Mouse (Mus musculus): ENCODE measurements around the gene Cdipt. TPM values are rescaled to one million over a fixed set of nuclear protein-coding genes. Genes with fewer than 3 reads are reported as not detected.
A peak's percentile ranks its signal among the peaks of the same experiment; 100 is the strongest.

Cdipt gene
- polyA plus RNA-seq (2016; fragmentation: Nextera tagmentation; extraction: Ambion mirVana), result 92.5 and 103 TPM in 2 replicates

DNA sequence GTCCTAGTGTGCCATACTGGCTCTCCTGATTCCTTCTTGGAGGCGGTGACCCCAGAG, at the start of gene Cdipt:
Gene Cdipt, plus strand, starts transcription at position 22 of the 57 bp plus-strand sequence.
- Histone ChIP-seq H3K36me3 (peaks cover 33% of the 10 kb centered on the region), H3K4me1 (replicated peaks) (peaks cover 27% of the 10 kb centered on the region), H3K4me3 (peak within 1 kb of the TSS; percentile 98), H3K9me3 (no peaks in the 10 kb centered on the region), H3K27me3 (ENCODE audit: insufficient read depth, poor library complexity, severe bottlenecking) (no peaks in the 10 kb centered on the region), H3K27ac (peak within 1 kb of the TSS; percentile 99)
- 0% methylated on average over 1 of the region's 1 CpGs for WGBS
- DNase-seq (ENCODE audit: low spot score), result no peak

GRCm38 (mm10) chr7:126926299-126926698, 49.4 kb upstream of the Cdipt start:
- H3K36me3 ChIP-seq, result peaks cover 11% of the 10 kb centered on the region
- H3K27ac ChIP-seq, result 0 out of 2 replicates have a peak overlapping the region, but pooled peaks have one; percentile 40
- no peak overlapping the region for H3K4me3 ChIP-seq
- 68% methylated on average over 3 of the region's 3 CpGs for WGBS
- H3K27me3 ChIP-seq (ENCODE audit: insufficient read depth, poor library complexity, severe bottlenecking), result no peaks in the 10 kb centered on the region
- peaks cover 43% of the 10 kb centered on the region for H3K4me1 ChIP-seq (replicated peaks)
- DNase-seq (ENCODE audit: low spot score), result no peak
- no peaks in the 10 kb centered on the region for H3K9me3 ChIP-seq

- Histone ChIP-seq H3K4me3 (peak within 1 kb of the TSS; percentile 70), H3K9me3 (no peaks in the 10 kb centered on the region), H3K4me1 (replicated peaks) (peaks cover 24% of the 10 kb centered on the region), H3K36me3 (peaks cover 32% of the 10 kb centered on the region), H3K27me3 (ENCODE audit: insufficient read depth, poor library complexity, severe bottlenecking) (no peaks in the 10 kb centered on the region), H3K27ac (peak within 1 kb of the TSS; percentile 89)
- DNase-seq (ENCODE audit: low spot score), result peak; percentile 90
- WGBS, result 5% methylated on average over 56 of the region's 56 CpGs
These were observed 47.2 kb upstream of the Cdipt start, which contains the start of gene Kctd13 for GRCm38 (mm10) chr7:126928384-126929037. TSS of gene Kctd13 (plus strand) at chr7:126928879.

- Histone ChIP-seq H3K4me1 (replicated peaks) (peaks cover 19% of the 10 kb centered on the region), H3K36me3 (peaks cover 38% of the 10 kb centered on the region), H3K27ac (peak overlapping the region; percentile 89), H3K4me3 (peak overlapping the region; percentile 70), H3K27me3 (ENCODE audit: insufficient read depth, poor library complexity, severe bottlenecking) (no peaks in the 10 kb centered on the region), H3K9me3 (no peaks in the 10 kb centered on the region)
- DNase-seq (ENCODE audit: low spot score), result no peak
- under 1% methylated on average over 27 of the region's 27 CpGs for WGBS
These were observed 46.7 kb upstream of the Cdipt start for GRCm38 (mm10) chr7:126929046-126929445.

DNA sequence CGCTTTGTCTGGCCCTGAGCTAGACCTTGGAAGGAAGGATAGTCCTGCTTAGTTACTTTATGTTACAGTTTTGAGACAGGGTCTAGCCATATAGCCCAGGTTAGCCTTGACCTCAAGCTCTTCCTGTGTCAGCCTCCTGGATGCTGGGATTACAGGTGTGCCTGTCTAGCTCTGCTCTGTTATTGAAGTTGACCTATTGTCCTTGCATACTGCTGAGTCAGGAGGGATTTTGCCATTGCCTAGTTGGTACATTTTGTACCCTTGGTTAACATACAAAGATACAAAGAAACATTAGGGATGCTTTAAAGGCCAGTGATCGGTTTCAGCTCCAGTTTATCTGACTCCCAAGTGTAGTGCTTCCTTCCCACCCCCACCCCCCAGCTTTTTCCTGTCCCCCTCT, 43.1 kb upstream of the Cdipt start:
- Histone ChIP-seq H3K4me3 (no peak overlapping the region), H3K27ac (no peak overlapping the region), H3K9me3 (0 out of 2 replicates have a peak, but pooled peaks cover 3% of the 10 kb centered on the region), H3K4me1 (replicated peaks) (peaks cover 16% of the 10 kb centered on the region), H3K36me3 (peaks cover 72% of the 10 kb centered on the region), H3K27me3 (ENCODE audit: insufficient read depth, poor library complexity, severe bottlenecking) (no peaks in the 10 kb centered on the region)
- no peak for DNase-seq (ENCODE audit: low spot score)
- WGBS, result 95% methylated on average over 2 of the region's 2 CpGs

DNA sequence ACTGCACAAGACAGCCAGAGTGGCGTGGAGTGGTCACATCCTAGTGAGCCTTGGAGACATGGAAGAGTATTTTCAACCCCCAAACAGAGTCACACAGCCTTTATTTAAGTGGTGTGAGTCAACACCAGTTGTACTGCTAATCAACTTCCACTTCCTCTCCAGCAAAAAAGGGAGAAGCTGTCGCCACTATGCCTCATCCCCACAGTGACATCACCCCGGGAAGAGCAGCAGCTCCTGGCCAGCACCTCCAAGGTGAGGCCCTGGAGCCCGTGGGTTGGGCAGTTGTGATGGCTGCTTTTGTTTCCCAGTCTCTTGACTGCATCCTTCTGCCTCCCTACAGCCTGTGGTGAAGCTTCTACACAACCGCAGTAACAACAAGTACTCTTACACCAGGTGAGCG, 34.5 kb upstream of the Cdipt start:
- Histone ChIP-seq H3K4me3 (no peak overlapping the region), H3K27ac (no peak overlapping the region), H3K9me3 (0 out of 2 replicates have a peak, but pooled peaks cover 3% of the 10 kb centered on the region), H3K27me3 (ENCODE audit: insufficient read depth, poor library complexity, severe bottlenecking) (no peaks in the 10 kb centered on the region), H3K36me3 (peaks cover 77% of the 10 kb centered on the region), H3K4me1 (replicated peaks) (peaks cover 9% of the 10 kb centered on the region)
- 48% methylated on average over 6 of the region's 6 CpGs for whole genome bisulfite sequencing
- no peak for DNase-seq (ENCODE audit: low spot score)

GRCm38 (mm10) chr7:126941801-126942200, 33.9 kb upstream of the Cdipt start:
- 72% methylated on average over 5 of the region's 5 CpGs for WGBS
- DNase-seq (ENCODE audit: low spot score), result no peak
- Histone ChIP-seq H3K27ac (no peak overlapping the region), H3K27me3 (ENCODE audit: insufficient read depth, poor library complexity, severe bottlenecking) (no peaks in the 10 kb centered on the region), H3K9me3 (0 out of 2 replicates have a peak, but pooled peaks cover 3% of the 10 kb centered on the region), H3K4me3 (no peak overlapping the region), H3K36me3 (peaks cover 75% of the 10 kb centered on the region), H3K4me1 (replicated peaks) (peaks cover 12% of the 10 kb centered on the region)

- 40% methylated on average over 3 of the region's 3 CpGs for WGBS
- Histone ChIP-seq H3K27ac (no peak overlapping the region), H3K36me3 (peaks cover 48% of the 10 kb centered on the region), H3K9me3 (no peaks in the 10 kb centered on the region), H3K27me3 (ENCODE audit: insufficient read depth, poor library complexity, severe bottlenecking) (peaks cover 34% of the 10 kb centered on the region), H3K4me3 (no peak overlapping the region), H3K4me1 (replicated peaks) (peaks cover 39% of the 10 kb centered on the region)
- peak; percentile 30 for DNase-seq (ENCODE audit: low spot score)
These were observed 29.2 kb upstream of the Cdipt start for GRCm38 (mm10) chr7:126946530-126946929.

DNA sequence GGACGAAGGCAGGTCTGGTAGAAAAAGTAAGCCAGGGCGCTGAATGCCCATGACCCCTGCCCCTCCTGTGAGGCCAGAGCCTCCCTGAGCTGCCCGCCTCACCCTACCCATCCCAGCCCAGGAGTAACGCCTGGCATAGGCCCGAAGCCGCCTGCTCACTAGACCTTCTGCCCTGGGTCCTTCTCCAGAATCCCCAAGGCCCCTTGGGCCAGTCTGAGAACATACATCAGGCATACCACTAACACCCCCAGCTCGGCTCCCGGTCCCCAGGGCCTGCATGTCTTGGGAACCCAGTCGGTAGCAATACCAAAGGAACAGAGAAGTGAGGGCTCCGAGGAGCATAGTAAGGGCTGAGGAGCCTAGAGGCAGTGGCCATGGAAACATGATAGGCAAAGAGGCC, 27.1 kb upstream of the Cdipt start:
- no peak for DNase-seq (ENCODE audit: low spot score)
- peak overlapping the region; percentile 83; the same call in 1 of the 2 replicates for H3K27ac ChIP-seq
- H3K4me1 ChIP-seq (replicated peaks), result peaks cover 48% of the 10 kb centered on the region
- H3K9me3 ChIP-seq, result no peaks in the 10 kb centered on the region
- 76% methylated on average over 10 of the region's 10 CpGs for WGBS
- H3K4me3 ChIP-seq, result peak overlapping the region; percentile 56; the same call in 1 of the 2 replicates
- peaks cover 30% of the 10 kb centered on the region for H3K36me3 ChIP-seq
- H3K27me3 ChIP-seq (ENCODE audit: insufficient read depth, poor library complexity, severe bottlenecking), result peaks cover 54% of the 10 kb centered on the region

GRCm38 (mm10) chr7:126949403-126949792, 26.3 kb upstream of the Cdipt start, which contains the start of gene Asphd1:
TSS of gene Asphd1 (minus strand) at chr7:126949582.
- peak within 1 kb of the TSS; percentile 83 for H3K27ac ChIP-seq
- DNase-seq (ENCODE audit: low spot score), result no peak
- peak within 1 kb of the TSS; percentile 56 for H3K4me3 ChIP-seq
- peaks cover 48% of the 10 kb centered on the region for H3K4me1 ChIP-seq (replicated peaks)
- H3K27me3 ChIP-seq (ENCODE audit: insufficient read depth, poor library complexity, severe bottlenecking), result peaks cover 55% of the 10 kb centered on the region
- H3K36me3 ChIP-seq, result peaks cover 23% of the 10 kb centered on the region
- H3K9me3 ChIP-seq, result no peaks in the 10 kb centered on the region
- WGBS, result 1% methylated on average over 21 of the region's 21 CpGs

DNA sequence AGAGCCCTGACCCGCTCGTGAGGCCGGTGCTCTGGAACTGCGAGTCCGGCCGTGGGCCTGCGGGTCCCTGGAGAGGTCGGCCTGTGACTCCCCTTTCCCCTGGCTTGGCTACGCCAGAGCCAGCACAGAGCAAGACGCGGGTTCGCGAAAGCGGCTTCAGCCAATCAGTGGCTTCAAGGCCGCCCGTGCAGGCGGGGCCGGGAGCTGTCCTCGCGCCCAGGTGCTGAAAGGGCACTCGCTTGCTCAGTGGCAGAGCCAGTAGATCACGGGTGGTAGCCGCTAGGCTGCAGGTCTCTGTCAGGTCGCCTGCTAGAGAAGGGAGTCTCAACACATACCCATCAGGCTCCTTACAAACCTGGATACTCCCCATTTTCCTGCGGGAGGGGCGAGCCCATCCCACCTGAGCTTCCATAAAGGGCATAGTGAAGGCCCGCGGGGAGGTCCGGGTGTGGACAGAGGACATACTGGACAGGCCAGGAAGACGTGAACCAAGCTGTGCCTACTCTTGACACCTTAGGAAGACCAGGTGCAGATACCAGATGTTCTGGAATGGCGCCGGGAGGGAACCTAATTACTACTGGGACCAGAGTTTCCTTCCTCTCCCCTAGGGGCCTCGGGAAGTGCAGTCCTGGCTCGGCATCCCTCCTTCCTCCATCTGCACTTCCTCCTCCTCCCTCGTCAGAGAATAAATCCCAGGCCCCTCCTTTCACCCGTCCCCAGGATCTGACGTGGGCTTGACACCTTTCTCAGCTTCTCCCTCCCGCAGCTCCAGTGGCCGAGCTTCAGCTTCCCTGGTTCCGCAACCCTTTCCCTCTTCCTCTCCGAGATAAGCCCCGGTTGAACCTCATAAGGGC, 25.7 kb upstream of the Cdipt start, which contains the start of gene Sez6l2:
Gene Sez6l2, plus strand, starts transcription at position 771 of the 854 bp plus-strand sequence.
- DNase-seq (ENCODE audit: low spot score), result peak; percentile 93
- peaks cover 55% of the 10 kb centered on the region for H3K27me3 ChIP-seq (ENCODE audit: insufficient read depth, poor library complexity, severe bottlenecking)
- peaks cover 48% of the 10 kb centered on the region for H3K4me1 ChIP-seq (replicated peaks)
- WGBS, result under 1% methylated on average over 42 of the region's 42 CpGs
- no peaks in the 10 kb centered on the region for H3K9me3 ChIP-seq
- peak within 1 kb of the TSS; percentile 83 for H3K27ac ChIP-seq
- peaks cover 16% of the 10 kb centered on the region for H3K36me3 ChIP-seq
- peak within 1 kb of the TSS; percentile 56 for H3K4me3 ChIP-seq

- no peak for DNase-seq (ENCODE audit: low spot score)
- Histone ChIP-seq H3K27ac (peak overlapping the region; percentile 83), H3K36me3 (peaks cover 11% of the 10 kb centered on the region; the same call in 1 of the 2 replicates), H3K4me1 (replicated peaks) (peaks cover 48% of the 10 kb centered on the region), H3K27me3 (ENCODE audit: insufficient read depth, poor library complexity, severe bottlenecking) (peaks cover 55% of the 10 kb centered on the region), H3K4me3 (peak overlapping the region; percentile 56), H3K9me3 (no peaks in the 10 kb centered on the region)
- 5% methylated on average over 26 of the region's 26 CpGs for WGBS
These were observed 24.8 kb upstream of the Cdipt start for GRCm38 (mm10) chr7:126950647-126951615.
